8 mouse cellular contexts compared by ENCODE assay signal in the genomic region with DNA sequence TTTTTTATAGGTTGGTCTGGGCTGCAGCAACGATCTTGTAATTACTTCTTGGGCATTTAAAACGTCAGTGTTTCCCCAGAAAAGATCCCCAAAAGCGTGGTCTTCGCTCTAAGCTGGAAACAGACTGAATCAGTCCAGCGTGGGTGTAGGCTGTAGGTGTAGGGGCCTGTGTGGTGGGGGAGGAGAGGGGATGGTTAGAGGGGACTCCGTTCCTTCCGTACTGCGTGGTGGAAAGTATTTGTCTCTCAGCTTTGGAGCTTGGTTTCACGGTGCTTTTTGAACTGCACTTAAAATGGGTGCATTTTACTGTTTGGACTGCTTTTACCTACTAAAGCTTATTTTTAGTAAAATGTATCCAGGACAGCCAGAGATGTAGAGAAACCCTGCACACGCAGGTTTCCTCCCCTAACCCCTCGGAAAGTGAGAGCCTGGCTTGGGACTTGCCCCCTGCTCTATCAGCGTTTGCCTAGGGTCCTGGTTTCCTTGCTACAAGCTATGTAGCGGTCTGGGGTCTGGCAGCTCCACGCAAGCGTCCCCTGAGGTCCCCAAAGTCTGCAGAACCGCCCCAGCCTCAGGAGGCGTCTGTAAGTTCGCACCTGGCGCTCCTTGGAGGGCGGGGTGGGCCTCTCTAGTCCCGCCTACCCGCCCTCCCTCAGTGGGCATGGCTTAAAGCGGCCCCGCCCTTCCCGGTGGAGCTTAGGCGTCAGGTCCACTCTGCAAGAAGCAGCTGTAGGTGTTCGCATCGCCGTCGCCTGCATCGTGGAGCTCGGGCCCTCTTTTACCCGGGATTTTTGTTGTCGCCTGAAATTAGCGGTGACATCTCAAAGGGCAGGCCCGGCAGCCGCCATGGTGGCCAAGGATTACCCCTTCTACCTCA.
A peak's percentile ranks its signal among the peaks of the same experiment; 100 is the strongest.
DNase-seq lines count a peak whose midpoint lies in the region; ATAC-seq lines count a peak whose summit lies in the region.

No protein-coding gene starts in this region.

- H3K9ac ChIP-seq in embryonic facial prominence, embryonic 12.5 days = peak overlapping the region; percentile 56

- peaks cover 7% of the 10 kb centered on the region for H3K4me1 ChIP-seq in embryonic facial prominence, embryonic 12.5 days
- H3K4me1 ChIP-seq in midbrain, embryonic 10.5 days = peaks cover 17% of the 10 kb centered on the region

- WGBS in embryonic facial prominence, embryonic 12.5 days = 2% methylated on average over 37 of the region's 37 CpGs
- 4% methylated on average over 37 of the region's 37 CpGs for WGBS in midbrain, embryonic 10.5 days

- peak; percentile 44 to 70 for DNase-seq in adrenal gland, postnatal 4 days (ENCODE audit: low spot score in 2 of 2)
- peak; percentile 89 to 90 for DNase-seq in heart, adult 18-20 months
- DNase-seq in kidney, adult 18-20 months = peak; percentile 92
- peak; percentile 65 for DNase-seq in left cerebral cortex, postnatal 4 days
- peak; percentile 69 for DNase-seq in midbrain, embryonic 10.5 days (ENCODE audit: low spot score)
- DNase-seq in right cerebral cortex, postnatal 36 days (ENCODE audit: low spot score in 2 of 2) = peak; percentile 88 to 89
- peak; percentile 89 for DNase-seq in urinary bladder, postnatal 36 days (ENCODE audit: low spot score in 2 of 2)

- H3K27ac ChIP-seq in embryonic facial prominence, embryonic 12.5 days = no peak overlapping the region
- 0 out of 2 replicates have a peak overlapping the region, but pooled peaks have one; percentile 9 for H3K27ac ChIP-seq in midbrain, embryonic 10.5 days (replicated peaks)

- peaks cover 17% of the 10 kb centered on the region; the same call in 1 of the 2 replicates for H3K27me3 ChIP-seq in embryonic facial prominence, embryonic 12.5 days
- peaks cover 48% of the 10 kb centered on the region for H3K27me3 ChIP-seq in midbrain, embryonic 10.5 days (ENCODE audit: low read depth, poor library complexity, severe bottlenecking)

- peak overlapping the region; percentile 51 for H3K4me3 ChIP-seq in embryonic facial prominence, embryonic 12.5 days
- peak overlapping the region; percentile 67 for H3K4me3 ChIP-seq in midbrain, embryonic 10.5 days

- peak; percentile 80 for ATAC-seq in embryonic facial prominence, embryonic 12.5 days (ENCODE audit: insufficient number of reproducible peaks, insufficient read depth, low FRiP score, low TSS enrichment)

- no peaks in the 10 kb centered on the region for H3K9me3 ChIP-seq in embryonic facial prominence, embryonic 12.5 days
- H3K9me3 ChIP-seq in midbrain, embryonic 10.5 days (replicated peaks) = no peaks in the 10 kb centered on the region

- peak overlapping the region; percentile 92 for H3K4me2 ChIP-seq in embryonic facial prominence, embryonic 12.5 days (replicated peaks)

- intact Hi-C loops in left cerebral cortex, postnatal 4 days (cut with DNase I) = loop anchor here (5.0 to 10.0 kb wide), 2 partner anchors 77 to 121 kb away; no protein-coding TSS in a partner anchor

- no peaks in the 10 kb centered on the region for H3K36me3 ChIP-seq in embryonic facial prominence, embryonic 12.5 days
- no peaks in the 10 kb centered on the region for H3K36me3 ChIP-seq in midbrain, embryonic 10.5 days
